Mouse (Mus musculus) intestine, embryonic 16.5 days (tissue): ENCODE measurements at regions not wholly inside any gene's neighbourhood (a gene's known extent, or its start where the extent isn't known, plus 50 kb on each side); places are given as distances from the start of the nearest gene placed in this dataset.

Source experiments
- ATAC-seq: fragments of 200-750 bp; cut with Nextera tagmentation; 2 replicates; pipeline ENCODE4 v1.8.0; 2017; ENCODE audit warnings: moderate TSS enrichment, moderate library complexity
- H3K27ac ChIP-seq: fragments of 300-500 bp; sonication (generic); 2 replicates; pipeline ENCODE4 v1.5.1; 2014; ENCODE audit warnings: mild to moderate bottlenecking, low read length
- H3K27me3 ChIP-seq: fragments of 300-500 bp; sonication (generic); replicated peaks from 2 replicates; pipeline ENCODE4 v1.6.1; 2014; ENCODE audit warnings: low read length, control low read depth, mixed read lengths; ENCODE audit not compliant: control insufficient read depth, insufficient read depth
- H3K36me3 ChIP-seq: fragments of 300-500 bp; sonication (generic); 2 replicates; pipeline ENCODE4 v1.6.1; 2014; ENCODE audit warnings: low read length, control low read depth; ENCODE audit not compliant: control insufficient read depth, insufficient read depth
- H3K4me1 ChIP-seq: fragments of 300-500 bp; sonication (generic); 2 replicates; pipeline ENCODE4 v1.6.1; 2014; ENCODE audit warnings: low read length, control low read depth, mixed read lengths; ENCODE audit not compliant: control insufficient read depth, insufficient read depth
- H3K4me2 ChIP-seq: fragments of 300-500 bp; sonication (generic); 2 replicates; pipeline ENCODE4 v1.6.1; 2014; ENCODE audit warnings: low read depth, low read length, control low read depth
- H3K4me3 ChIP-seq: fragments of 300-500 bp; sonication (generic); 2 replicates; pipeline ENCODE4 v1.5.1; 2014; ENCODE audit warnings: mild to moderate bottlenecking, low read length
- H3K9ac ChIP-seq: fragments of 300-500 bp; sonication (generic); 2 replicates; pipeline ENCODE4 v1.6.1; 2014; ENCODE audit warnings: low read depth, low read length
- H3K9me3 ChIP-seq: fragments of 300-500 bp; sonication (generic); 2 replicates; pipeline ENCODE4 v1.6.1; 2016; ENCODE audit warnings: low read length, control low read depth; ENCODE audit not compliant: control insufficient read depth
- WGBS: fragments of 180-500 bp; shearing (Covaris S2); extraction: QIAGEN DNeasy Blood & Tissue Kit; methylation state at CpG from one replicate; pipeline ENCODE4 v1.1.7; 2014; 5-methylcytosine and 5-hydroxymethylcytosine counted together

DNA sequence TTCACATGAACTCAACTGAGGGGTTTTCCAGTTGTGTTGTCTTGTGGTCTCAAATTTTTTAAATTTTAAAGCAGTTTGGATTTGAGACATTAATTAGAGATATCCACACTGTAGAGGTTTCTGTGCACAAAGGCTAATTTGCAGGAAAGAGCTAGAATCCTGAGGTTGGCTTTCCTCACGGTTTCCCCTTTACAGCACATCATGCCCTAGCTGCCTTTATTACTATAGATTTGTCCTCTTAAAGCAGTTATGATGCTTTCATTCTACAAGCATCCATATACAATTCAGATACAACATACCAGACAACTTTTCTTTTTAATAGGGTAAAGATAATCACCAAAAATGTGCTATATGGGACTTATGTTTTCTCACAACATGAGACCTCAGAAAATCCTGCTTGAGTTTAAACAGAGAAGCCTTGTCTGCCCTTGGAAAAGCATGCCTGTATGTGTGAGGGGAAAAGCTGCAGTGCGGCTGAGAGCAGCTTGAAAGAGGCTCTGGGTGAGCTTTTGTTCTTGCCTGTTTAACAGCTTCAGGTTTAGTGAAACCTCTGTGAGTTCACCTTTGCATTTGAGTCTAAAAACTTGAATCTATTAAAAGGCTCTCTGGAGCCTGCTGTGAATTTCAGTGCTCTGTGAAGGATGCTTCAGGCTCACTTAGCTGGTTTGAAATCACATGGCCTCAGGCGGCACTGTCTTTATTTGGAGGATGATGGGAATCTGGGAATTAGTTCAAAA is 425.0 kb upstream of the Gm5150 start:
- Histone ChIP-seq H3K4me2 (no peak overlapping the region), H3K27ac (no peak overlapping the region), H3K27me3 (no peaks in the 10 kb centered on the region), H3K9ac (no peak overlapping the region), H3K36me3 (no peaks in the 10 kb centered on the region), H3K9me3 (no peaks in the 10 kb centered on the region), H3K4me1 (no peaks in the 10 kb centered on the region), H3K4me3 (no peak overlapping the region)
- 70% methylated on average over 3 of the region's 3 CpGs for WGBS
- no peak for ATAC-seq
